ENCODE assay signal across 10 mouse cellular contexts in genomic region chr17:71004186-71004960, GRCm38 (mm10). TPM values are rescaled to one million over a fixed set of nuclear protein-coding genes. Genes with fewer than 3 reads are reported as not detected.
DNase-seq lines count a peak whose midpoint lies in the region; ATAC-seq lines count a peak whose summit lies in the region.
"Had no signal": no experiment of that assay in that cellular context is flagged by ENCODE, and none has a peak within 500 bp of the region (broad histone marks: within the 10 kb centered on the region; RNA-seq: fewer than 3 reads in every experiment).

No protein-coding gene starts in this region.

- intact Hi-C loops in heart, postnatal 36 days (cut with DNase I) = loop anchor here (2.0 to 10.0 kb wide), 4 partner anchors 14 to 1620 kb away; partner anchors contain the start of genes Lpin2 and Zbtb14

- no peak overlapping the region for H3K4me3 ChIP-seq in heart, embryonic 15.5 days
- H3K4me3 ChIP-seq in midbrain, embryonic 10.5 days = no peak overlapping the region

- no peak overlapping the region for H3K9ac ChIP-seq in heart, embryonic 15.5 days

- no peak overlapping the region for H3K4me2 ChIP-seq in heart, embryonic 15.5 days

- H3K4me1 ChIP-seq in heart, embryonic 15.5 days (replicated peaks) = peaks cover 29% of the 10 kb centered on the region
- H3K4me1 ChIP-seq in midbrain, embryonic 10.5 days = peaks cover 26% of the 10 kb centered on the region

- no peaks in the 10 kb centered on the region for H3K27me3 ChIP-seq in heart, embryonic 15.5 days
- no peaks in the 10 kb centered on the region for H3K27me3 ChIP-seq in midbrain, embryonic 10.5 days (ENCODE audit: low read depth, poor library complexity, severe bottlenecking)
- H3K27me3 ChIP-seq: CH12.LX had no signal

- no peaks in the 10 kb centered on the region for H3K36me3 ChIP-seq in heart, embryonic 15.5 days
- H3K36me3 ChIP-seq in midbrain, embryonic 10.5 days = 0 out of 2 replicates have a peak, but pooled peaks cover 4% of the 10 kb centered on the region

- peak overlapping the region; percentile 99 for H3K27ac ChIP-seq in heart, embryonic 15.5 days
- H3K27ac ChIP-seq in midbrain, embryonic 10.5 days (replicated peaks) = no peak overlapping the region

- peak; percentile 58 to 59 for DNase-seq in heart, adult 9 months (ENCODE audit: low spot score in 2 of 2)
- DNase-seq in heart, postnatal 36 days = no peak
- peak; percentile 12 for DNase-seq in A20 (ENCODE audit: low read depth, low spot score)
- peak; percentile 76 for DNase-seq in lung, postnatal 25 days (ENCODE audit: low spot score)
- no peak for DNase-seq in kidney, adult 18-20 months
- no peak for DNase-seq in midbrain, embryonic 10.5 days (ENCODE audit: low spot score)
- no peak for DNase-seq in layer of hippocampus, postnatal 10 days (ENCODE audit: low spot score in 2 of 2)
- DNase-seq: gastrocnemius, postnatal 10 days had no signal

- H3K9me3 ChIP-seq in heart, embryonic 15.5 days (replicated peaks) = no peaks in the 10 kb centered on the region
- H3K9me3 ChIP-seq in midbrain, embryonic 10.5 days (replicated peaks) = no peaks in the 10 kb centered on the region

- 92% methylated on average over 10 of the region's 10 CpGs for WGBS in heart, embryonic 15.5 days
- 90% methylated on average over 10 of the region's 10 CpGs for WGBS in midbrain, embryonic 10.5 days

- no peak for ATAC-seq in heart, embryonic 15.5 days (replicated peaks; ENCODE audit: insufficient number of reproducible peaks, insufficient read depth, low FRiP score, low read depth)

RNA-seq across cellular contexts. Expression of gene Myl12a, which starts 1.7 kb away (rescaled TPM):
- 1,000 to 10,000 TPM; 1,077 to 1,160 TPM for total RNA-seq in heart, postnatal 36 days (2021)
- polyA plus RNA-seq in heart, embryonic 15.5 days (2015; fragmentation: Nextera tagmentation; extraction: Ambion mirVana) = 619 and 705 TPM in 2 replicates
- polyA plus RNA-seq in midbrain, embryonic 10.5 days (2016; fragmentation: Nextera tagmentation; extraction: Ambion mirVana) = 366 and 403 TPM in 2 replicates
- 10 to 100 TPM; 53.4 to 54.1 TPM for total RNA-seq in layer of hippocampus, postnatal 10 days (2021)

RNA-seq across cellular contexts. Expression of gene Myom1, which starts 1.9 kb away (rescaled TPM):
- 1,000 to 10,000 TPM; 1,078 to 1,194 TPM for total RNA-seq in heart, postnatal 36 days (2021)
- polyA plus RNA-seq in heart, embryonic 15.5 days (2015; fragmentation: Nextera tagmentation; extraction: Ambion mirVana) = 164 and 185 TPM in 2 replicates
- 1.7 and 2.3 TPM in 2 replicates for polyA plus RNA-seq in midbrain, embryonic 10.5 days (2016; fragmentation: Nextera tagmentation; extraction: Ambion mirVana)
- 1 to 10 TPM; 5.0 to 6.0 TPM for total RNA-seq in layer of hippocampus, postnatal 10 days (2021)

Comparison
In these comparisons a context has a peak if more than half of its experiments do, and no peak if none do; other contexts are left out.
1. DNase-seq: peak in heart, adult 9 months (2 of 2), A20 (single experiment) and lung, postnatal 25 days (single experiment); none in heart, postnatal 36 days (0 of 2), kidney, adult 18-20 months (single experiment), midbrain, embryonic 10.5 days (single experiment) and layer of hippocampus, postnatal 10 days (0 of 2).
2. RNA of gene Myl12a, which starts 1.7 kb away (total RNA-seq): 1,077 to 1,160 TPM in heart, postnatal 36 days; 53.4 to 54.1 TPM in layer of hippocampus, postnatal 10 days; every median in the first group is over 10 times any median in the second.
3. RNA of gene Myom1, which starts 1.9 kb away (total RNA-seq): 1,078 to 1,194 TPM in heart, postnatal 36 days; 5.0 to 6.0 TPM in layer of hippocampus, postnatal 10 days; every median in the first group is over 100 times any median in the second.